Mouse (Mus musculus) kidney, postnatal 0 days (tissue): ENCODE results near the gene Cage1. TPM values are rescaled to one million over a fixed set of nuclear protein-coding genes. Genes with fewer than 3 reads are reported as not detected.

Source experiments
- ATAC-seq: fragments of 200-750 bp; cut with Nextera tagmentation; replicated peaks from 2 replicates; pipeline ENCODE4 v1.8.0; 2017; ENCODE audit warnings: low read depth, moderate number of reproducible peaks, moderate TSS enrichment, moderate library complexity; ENCODE audit not compliant: low FRiP score
- DNase-seq: peaks from one replicate; pipeline ENCODE4 v3.0.0-alpha.2; 2016; ENCODE audit warnings: low spot score
- H3K27ac ChIP-seq: fragments of 300-500 bp; sonication (generic); 2 replicates; pipeline ENCODE4 v1.5.1; 2014; ENCODE audit warnings: mild to moderate bottlenecking
- H3K27me3 ChIP-seq: fragments of 300-500 bp; sonication (generic); 2 replicates; pipeline ENCODE4 v1.6.1; 2014; ENCODE audit warnings: low read length, mixed read lengths; ENCODE audit not compliant: insufficient read depth
- H3K36me3 ChIP-seq: fragments of 300-500 bp; sonication (generic); 2 replicates; pipeline ENCODE4 v1.6.1; 2014; ENCODE audit warnings: low read length, mixed read lengths; ENCODE audit not compliant: insufficient read depth
- H3K4me1 ChIP-seq: fragments of 300-500 bp; sonication (generic); replicated peaks from 2 replicates; pipeline ENCODE4 v1.6.1; 2014; ENCODE audit warnings: antibody characterized with exemption, low read length, mixed read lengths; ENCODE audit not compliant: insufficient read depth
- H3K4me2 ChIP-seq: fragments of 300-500 bp; sonication (generic); 2 replicates; pipeline ENCODE4 v1.6.1; 2014; ENCODE audit warnings: mild to moderate bottlenecking, low read length, moderate library complexity, mixed read lengths
- H3K4me3 ChIP-seq: fragments of 300-500 bp; sonication (generic); replicated peaks from 2 replicates; pipeline ENCODE4 v1.5.1; 2014; ENCODE audit warnings: low read depth, low read length
- H3K9ac ChIP-seq: fragments of 300-500 bp; sonication (generic); 2 replicates; pipeline ENCODE4 v1.6.1; 2014; ENCODE audit warnings: low read depth, low read length
- H3K9me3 ChIP-seq: fragments of 300-500 bp; sonication (generic); replicated peaks from 2 replicates; pipeline ENCODE4 v1.6.1; 2016; ENCODE audit warnings: low read length, inconsistent platforms, mixed read lengths
- CTCF ChIP-seq: IDR thresholded peaks from 2 replicates; pipeline ENCODE4 v1.5.1; 2016; ENCODE audit warnings: antibody characterized with exemption, low read depth, mild to moderate bottlenecking, moderate library complexity
- WGBS: fragments of 180-500 bp; shearing (Covaris S2); extraction: QIAGEN DNeasy Blood & Tissue Kit; methylation state at CpG from one replicate; pipeline ENCODE4 v1.1.7; 2014; 5-methylcytosine and 5-hydroxymethylcytosine counted together
- polyA plus RNA-seq: library from polyadenylated mRNA; unstranded; fragments of >200 nt; fragmentation: Nextera tagmentation; extraction: Ambion mirVana; gene quantifications from 2 replicates; pipeline ENCODE4 v1.2.1, GENCODE M21; 2015

The Cage1 gene
- polyA plus RNA-seq, 1 experiment from 2014 or later, result 2.0 TPM

DNA sequence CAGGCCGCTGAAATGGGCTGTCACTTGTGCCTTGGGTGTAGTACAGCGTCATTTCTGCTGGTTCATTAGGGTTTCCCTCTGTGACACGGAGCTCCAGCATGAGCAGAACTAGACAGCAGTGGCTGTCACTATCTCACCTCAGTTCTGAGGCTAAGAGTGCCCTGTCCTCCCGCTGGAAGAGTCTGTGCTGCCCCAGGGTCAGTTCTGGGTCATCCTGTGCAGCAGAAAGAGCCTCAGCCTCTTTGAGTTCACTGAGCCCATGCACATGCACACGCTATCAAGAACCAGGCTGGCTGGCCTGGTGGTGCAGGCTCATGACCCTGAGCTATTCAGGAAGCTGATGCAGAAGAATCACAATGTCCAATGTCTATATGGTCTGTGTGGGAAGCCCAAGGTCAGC lies 37.5 kb upstream of the Cage1 start:
- ATAC-seq, result no peak
- TF ChIP-seq CTCF, result no peak
- Histone ChIP-seq H3K4me3 (no peak overlapping the region), H3K9ac (no peak overlapping the region), H3K4me1 (no peaks in the 10 kb centered on the region), H3K4me2 (no peak overlapping the region), H3K9me3 (no peaks in the 10 kb centered on the region), H3K27me3 (no peaks in the 10 kb centered on the region), H3K36me3 (no peaks in the 10 kb centered on the region), H3K27ac (no peak overlapping the region)
- WGBS, result 35% methylated on average over 5 of the region's 5 CpGs
- no peak for DNase-seq

DNA sequence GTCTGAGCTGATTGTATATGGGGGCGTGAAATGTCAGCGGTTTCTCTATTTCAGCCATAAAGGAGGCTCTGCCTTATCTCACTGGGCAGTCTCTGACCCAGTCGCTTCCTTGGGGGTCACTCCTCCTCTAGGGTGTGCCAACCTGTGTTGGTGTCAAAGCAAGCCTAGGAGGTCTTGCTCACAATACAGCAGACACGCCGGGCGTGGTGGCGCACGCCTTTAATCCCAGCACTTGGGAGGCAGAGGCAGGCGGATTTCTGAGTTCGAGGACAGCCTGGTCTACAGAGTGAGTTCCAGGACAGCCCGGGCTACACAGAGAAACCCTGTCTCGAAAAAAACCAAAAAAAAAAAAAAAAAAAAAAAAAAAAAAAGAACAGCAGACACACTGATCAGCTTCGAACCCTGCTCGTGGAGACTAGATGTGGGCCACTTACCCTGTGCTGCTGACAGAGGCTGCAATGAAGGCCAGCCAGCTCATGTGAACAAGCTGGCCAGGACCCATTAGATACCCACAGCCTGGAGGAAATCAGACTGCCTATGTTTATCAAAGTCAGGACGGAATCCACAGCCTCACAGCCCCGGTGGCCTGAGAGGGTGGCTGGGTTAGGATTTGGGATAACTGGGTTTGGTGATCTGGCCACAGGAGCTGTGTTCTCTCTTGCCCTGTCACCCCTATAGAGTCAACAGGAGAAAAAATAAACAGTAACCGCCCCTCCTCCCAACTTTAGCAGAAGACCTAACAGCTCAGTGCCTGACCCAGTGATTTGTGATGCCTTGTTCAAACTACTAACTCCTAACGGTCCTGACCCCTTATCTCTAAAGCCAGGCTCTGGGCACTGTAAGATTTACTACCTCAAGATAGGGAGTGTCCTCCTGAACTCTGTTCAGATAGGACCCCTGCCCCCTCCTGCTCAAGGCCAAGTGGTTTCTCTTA lies 36.8 kb upstream of the Cage1 start:
- Histone ChIP-seq H3K27ac (no peak overlapping the region), H3K4me1 (no peaks in the 10 kb centered on the region), H3K9ac (no peak overlapping the region), H3K4me3 (no peak overlapping the region), H3K9me3 (no peaks in the 10 kb centered on the region), H3K27me3 (no peaks in the 10 kb centered on the region), H3K36me3 (no peaks in the 10 kb centered on the region), H3K4me2 (no peak overlapping the region)
- TF ChIP-seq CTCF, result no peak
- DNase-seq (no peak), ATAC-seq (no peak)
- WGBS, result 71% methylated on average over 18 of the region's 18 CpGs

DNA sequence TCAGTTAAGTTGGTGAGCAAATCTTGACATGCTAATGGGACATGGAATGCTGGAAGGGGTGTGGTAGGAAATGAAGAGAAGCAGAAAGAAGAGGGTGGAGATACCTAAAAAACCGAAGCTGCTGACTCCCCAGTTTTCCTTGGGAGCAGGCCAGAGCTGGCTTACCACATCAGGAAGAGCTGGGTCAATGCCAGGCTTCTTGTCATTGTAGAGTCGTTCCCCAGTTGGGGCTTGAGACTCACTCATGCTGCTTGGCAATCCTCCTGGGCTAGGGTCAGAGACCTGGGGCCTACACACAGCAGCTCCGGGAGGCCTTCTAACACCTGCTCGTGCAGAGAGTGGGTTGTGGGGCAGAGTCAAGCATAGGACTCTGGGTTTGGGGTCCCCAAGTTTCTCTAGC lies 34.1 kb upstream of the Cage1 start:
- no peaks in the 10 kb centered on the region for H3K4me1 ChIP-seq
- H3K36me3 ChIP-seq, result no peaks in the 10 kb centered on the region
- H3K9me3 ChIP-seq, result no peaks in the 10 kb centered on the region
- ATAC-seq (no peak), DNase-seq (no peak)
- no peak overlapping the region for H3K4me2 ChIP-seq
- TF ChIP-seq CTCF, result no peak
- H3K27ac ChIP-seq, result no peak overlapping the region
- no peak overlapping the region for H3K9ac ChIP-seq
- no peak overlapping the region for H3K4me3 ChIP-seq
- H3K27me3 ChIP-seq, result no peaks in the 10 kb centered on the region
- 65% methylated on average over 4 of the region's 4 CpGs for WGBS

DNA sequence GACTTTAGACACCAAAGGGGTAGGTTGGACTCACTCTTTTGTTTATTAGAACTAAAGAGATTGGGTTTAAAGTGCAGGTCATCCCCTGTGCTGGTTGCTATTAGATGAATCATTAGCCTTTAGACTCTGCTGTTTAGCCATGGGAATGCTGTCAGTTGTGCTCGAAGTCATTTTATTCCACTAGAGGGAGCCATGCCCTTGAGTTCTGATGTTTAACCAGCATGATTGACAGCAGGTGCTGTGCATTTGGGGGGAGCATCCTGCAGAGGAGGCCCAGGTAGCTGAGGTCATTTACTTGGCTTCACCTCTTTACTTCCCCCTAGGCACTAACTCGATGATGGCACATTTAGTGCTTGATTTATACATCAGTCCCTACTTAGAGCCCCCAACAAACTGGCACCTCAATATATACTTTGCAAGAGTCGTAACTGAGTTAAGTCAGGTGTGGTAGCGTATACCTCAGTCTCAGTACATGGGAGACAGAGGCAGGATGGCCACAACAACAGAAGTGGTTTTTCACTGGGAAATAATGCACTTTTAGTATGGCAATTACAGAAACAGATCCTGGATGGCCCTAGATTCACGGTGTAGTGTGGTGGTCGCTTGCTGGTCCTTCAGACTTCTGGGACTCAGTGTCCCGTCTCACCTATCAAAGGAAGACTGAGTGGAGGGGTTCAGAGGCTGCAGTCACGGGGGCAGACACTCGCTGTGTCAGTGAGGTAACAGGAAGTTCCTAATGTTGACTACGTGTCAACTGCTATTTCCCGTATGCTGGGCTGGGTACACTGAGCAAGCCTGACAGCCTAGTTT lies 28.2 kb upstream of the Cage1 start:
- ATAC-seq (peak; percentile 76; the same call in 1 of the 2 replicates), DNase-seq (peak; percentile 84)
- peaks cover 14% of the 10 kb centered on the region for H3K36me3 ChIP-seq
- H3K9me3 ChIP-seq, result no peaks in the 10 kb centered on the region
- H3K4me3 ChIP-seq, result no peak overlapping the region
- no peaks in the 10 kb centered on the region for H3K4me1 ChIP-seq
- H3K9ac ChIP-seq, result no peak overlapping the region
- no peaks in the 10 kb centered on the region for H3K27me3 ChIP-seq
- no peak overlapping the region for H3K27ac ChIP-seq
- TF ChIP-seq CTCF, result peak; percentile 96
- no peak overlapping the region for H3K4me2 ChIP-seq
- WGBS, result 66% methylated on average over 11 of the region's 11 CpGs

DNA sequence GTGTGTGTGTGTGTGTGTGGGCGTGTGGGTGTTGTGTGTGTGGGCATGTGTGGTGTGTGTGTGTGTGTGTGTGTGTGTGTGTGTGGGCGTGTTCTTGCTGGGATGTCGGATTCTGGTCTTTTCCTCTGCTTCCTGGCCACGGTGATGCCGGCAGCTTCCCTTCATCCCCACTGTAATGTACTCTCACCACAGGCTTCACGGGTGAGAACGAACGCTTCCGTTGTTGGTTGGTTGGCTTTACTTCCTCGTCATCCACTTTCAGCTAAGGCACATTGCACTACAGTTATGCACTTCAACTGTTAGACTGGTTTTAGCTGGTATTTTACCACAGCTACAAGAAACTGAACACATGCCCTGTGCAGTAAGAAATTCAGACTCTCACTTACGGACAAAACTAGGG lies 25.8 kb upstream of the Cage1 start:
- peaks cover 25% of the 10 kb centered on the region for H3K36me3 ChIP-seq
- H3K4me1 ChIP-seq, result no peaks in the 10 kb centered on the region
- TF ChIP-seq CTCF, result no peak
- H3K4me3 ChIP-seq, result no peak overlapping the region
- H3K9me3 ChIP-seq, result no peaks in the 10 kb centered on the region
- WGBS, result 86% methylated on average over 11 of the region's 11 CpGs
- no peak overlapping the region for H3K9ac ChIP-seq
- ATAC-seq, result no peak
- H3K27me3 ChIP-seq, result no peaks in the 10 kb centered on the region
- no peak overlapping the region for H3K4me2 ChIP-seq
- DNase-seq, result no peak
- no peak overlapping the region for H3K27ac ChIP-seq

DNA sequence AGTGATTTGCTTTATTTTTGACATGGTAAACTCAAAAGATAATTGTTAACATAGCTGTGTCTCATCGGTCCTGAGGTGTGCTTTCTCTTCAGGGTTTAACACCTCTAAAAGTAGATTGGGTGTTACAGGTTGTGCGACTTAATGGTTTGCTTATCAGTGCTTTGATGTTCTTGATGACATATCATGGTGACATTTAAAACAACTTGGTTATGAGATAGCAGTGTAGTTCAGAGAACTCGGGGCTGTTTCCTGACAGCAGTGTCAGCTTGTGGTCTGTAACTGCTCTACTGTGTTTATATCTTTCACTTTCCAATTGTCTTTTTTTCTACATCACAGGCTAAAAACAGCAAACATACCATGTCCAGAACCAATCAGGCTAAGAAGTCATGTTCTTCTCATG lies 13.0 kb upstream of the Cage1 start:
- no peaks in the 10 kb centered on the region for H3K9me3 ChIP-seq
- no peak overlapping the region for H3K9ac ChIP-seq
- H3K27ac ChIP-seq, result no peak overlapping the region
- TF ChIP-seq CTCF, result no peak
- ATAC-seq, result no peak
- no peak overlapping the region for H3K4me2 ChIP-seq
- H3K4me3 ChIP-seq, result no peak overlapping the region
- peaks cover 62% of the 10 kb centered on the region for H3K36me3 ChIP-seq
- DNase-seq, result no peak
- 88% methylated on average over 3 of the region's 3 CpGs for WGBS
- no peaks in the 10 kb centered on the region for H3K4me1 ChIP-seq
- H3K27me3 ChIP-seq, result no peaks in the 10 kb centered on the region
